Mouse (Mus musculus) midbrain, postnatal 0 days (tissue): ENCODE data around the gene Ccdc142. TPM values are rescaled to one million over a fixed set of nuclear protein-coding genes. Genes with fewer than 3 reads are reported as not detected.

Experiments used
- ATAC-seq: fragments of 200-750 bp; cut with Nextera tagmentation; 2 replicates; pipeline ENCODE4 v1.8.0; 2017; ENCODE audit warnings: moderate number of reproducible peaks, mild to moderate bottlenecking, moderate TSS enrichment, moderate library complexity; ENCODE audit not compliant: low FRiP score
- DNase-seq: peaks from one replicate; pipeline ENCODE4 v3.0.0-alpha.2; 2015; ENCODE audit warnings: low spot score
- H3K27ac ChIP-seq: fragments of 300-500 bp; sonication (generic); 2 replicates; pipeline ENCODE4 v1.5.1; 2014; ENCODE audit warnings: low read depth, mild to moderate bottlenecking, low read length, mixed read lengths
- H3K27me3 ChIP-seq: fragments of 300-500 bp; sonication (generic); 2 replicates; pipeline ENCODE4 v1.6.1; 2014; ENCODE audit warnings: low read length, control low read depth, mixed read lengths; ENCODE audit not compliant: insufficient read depth
- H3K36me3 ChIP-seq: fragments of 300-500 bp; sonication (generic); 2 replicates; pipeline ENCODE4 v1.6.1; 2014; ENCODE audit warnings: low read length, control low read depth, mixed read lengths; ENCODE audit not compliant: insufficient read depth
- H3K4me1 ChIP-seq: fragments of 300-500 bp; sonication (generic); 2 replicates; pipeline ENCODE4 v1.6.1; 2014; ENCODE audit warnings: mild to moderate bottlenecking, control low read depth, antibody characterized with exemption, low read length, mixed read lengths; ENCODE audit not compliant: insufficient read depth
- H3K4me2 ChIP-seq: fragments of 300-500 bp; sonication (generic); 2 replicates; pipeline ENCODE4 v1.6.1; 2014; ENCODE audit warnings: low read depth, mild to moderate bottlenecking, low read length, mixed read lengths; ENCODE audit not compliant: poor library complexity, severe bottlenecking
- H3K4me3 ChIP-seq: fragments of 300-500 bp; sonication (generic); 2 replicates; pipeline ENCODE4 v1.5.1; 2014; ENCODE audit warnings: low read depth, mild to moderate bottlenecking, low read length, moderate library complexity
- H3K9ac ChIP-seq: fragments of 300-500 bp; sonication (generic); replicated peaks from 2 replicates; pipeline ENCODE4 v1.6.1; 2014; ENCODE audit warnings: mild to moderate bottlenecking, low read length, moderate library complexity, mixed read lengths; ENCODE audit not compliant: poor library complexity, severe bottlenecking
- H3K9me3 ChIP-seq: fragments of 300-500 bp; sonication (generic); 2 replicates; pipeline ENCODE4 v1.6.1; 2016; ENCODE audit warnings: low read length, control low read depth
- CTCF ChIP-seq: IDR thresholded peaks from 2 replicates; pipeline ENCODE4 v1.5.1; 2016; ENCODE audit warnings: antibody characterized with exemption, mild to moderate bottlenecking
- WGBS: fragments of 180-500 bp; shearing (Covaris S2); extraction: QIAGEN DNeasy Blood & Tissue Kit; methylation state at CpG from one replicate; pipeline ENCODE4 v1.1.7; 2014; 5-methylcytosine and 5-hydroxymethylcytosine counted together
- polyA plus RNA-seq: library from polyadenylated mRNA; unstranded; fragments of >200 nt; fragmentation: Nextera tagmentation; extraction: Ambion mirVana; gene quantifications from 2 replicates; pipeline ENCODE4 v1.2.1, GENCODE M21; 2015
- total RNA-seq: library from RNA; depleted of rRNA; stranded (reverse); fragments of >200 nt; gene quantifications from 2 replicates; pipeline ENCODE4 v1.2.3, GENCODE M21; 2014

Gene Ccdc142
- total and polyA plus RNA-seq, 2 experiments from 2014 or later, result 6.0 to 13.6 TPM

DNA sequence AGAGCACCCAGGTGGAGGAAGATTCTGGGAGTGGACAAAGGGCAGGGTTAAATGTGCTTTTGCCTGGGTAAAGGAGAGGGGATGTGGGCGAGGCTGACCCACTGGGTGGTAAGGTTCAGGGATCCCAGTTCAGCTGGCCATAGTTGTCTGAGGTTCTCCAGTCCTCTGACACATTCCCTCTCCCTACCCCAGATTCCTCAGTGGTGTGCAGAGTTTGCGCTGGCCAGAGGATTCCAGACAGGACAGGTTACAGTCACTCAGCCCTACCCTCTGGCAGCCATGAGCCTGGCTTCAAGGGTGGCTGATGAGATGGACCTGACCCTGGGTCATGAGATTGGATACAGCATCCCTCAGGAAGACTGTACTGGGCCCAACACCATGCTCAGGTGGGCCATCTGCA lies 42.7 kb upstream of the Ccdc142 start:
- Histone ChIP-seq H3K36me3 (peaks cover 8% of the 10 kb centered on the region), H3K27me3 (peaks cover 18% of the 10 kb centered on the region), H3K9ac (no peak overlapping the region), H3K4me3 (no peak overlapping the region), H3K9me3 (no peaks in the 10 kb centered on the region), H3K27ac (no peak overlapping the region), H3K4me1 (peaks cover 10% of the 10 kb centered on the region), H3K4me2 (no peak overlapping the region)
- 70% methylated on average over 2 of the region's 2 CpGs for WGBS
- no peak for ATAC-seq
- no peak for TF ChIP-seq CTCF
- DNase-seq, result no peak

DNA sequence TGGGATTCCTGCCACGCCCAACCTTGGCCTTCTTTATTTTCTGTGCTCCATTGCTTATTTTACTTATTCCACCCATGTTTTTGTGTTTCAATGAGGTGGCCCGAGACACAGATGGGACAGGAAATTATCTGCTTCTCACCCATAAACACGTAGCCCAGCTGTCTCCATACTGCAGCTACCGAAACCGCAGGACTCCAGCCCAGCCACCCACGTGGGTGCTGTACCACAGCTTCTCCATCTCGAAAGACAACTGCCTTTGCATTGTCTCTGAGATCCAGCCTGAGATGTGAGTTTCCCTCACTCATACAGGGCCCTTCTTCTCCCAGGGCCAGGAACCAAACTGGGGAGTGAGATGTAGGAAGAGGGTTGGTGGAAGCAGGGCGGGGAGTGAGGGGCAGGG lies 35.4 kb upstream of the Ccdc142 start:
- H3K4me1 ChIP-seq, result peaks cover 3% of the 10 kb centered on the region; the same call in 1 of the 2 replicates
- H3K36me3 ChIP-seq, result no peaks in the 10 kb centered on the region
- H3K27me3 ChIP-seq, result peaks cover 78% of the 10 kb centered on the region
- ATAC-seq (no peak), DNase-seq (no peak)
- no peak overlapping the region for H3K4me2 ChIP-seq
- no peak overlapping the region for H3K9ac ChIP-seq
- H3K27ac ChIP-seq, result no peak overlapping the region
- no peak overlapping the region for H3K4me3 ChIP-seq
- WGBS, result 43% methylated on average over 8 of the region's 8 CpGs
- no peak for TF ChIP-seq CTCF
- H3K9me3 ChIP-seq, result no peaks in the 10 kb centered on the region

DNA sequence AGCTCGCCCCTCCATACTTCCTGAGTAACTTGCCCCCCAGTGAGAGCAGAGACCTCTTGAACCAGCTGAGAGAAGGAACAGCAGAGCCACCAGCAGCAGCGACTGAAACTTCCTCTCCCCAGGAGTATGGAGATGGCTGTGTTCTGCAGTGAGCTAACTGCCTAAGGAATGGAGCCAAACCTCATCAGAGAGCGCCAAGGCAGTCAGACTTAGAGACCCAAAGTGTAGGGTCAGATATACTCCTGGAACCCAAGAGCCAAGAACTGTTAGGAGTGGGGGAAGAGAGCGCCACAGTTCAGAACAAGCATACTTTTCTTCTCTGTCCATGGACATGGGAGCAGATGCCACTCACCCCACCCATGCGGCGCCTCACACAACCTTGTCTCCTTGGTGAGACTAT lies 35.0 kb upstream of the Ccdc142 start:
- Histone ChIP-seq H3K4me3 (no peak overlapping the region), H3K9me3 (no peaks in the 10 kb centered on the region), H3K9ac (no peak overlapping the region), H3K4me1 (peaks cover 3% of the 10 kb centered on the region; the same call in 1 of the 2 replicates), H3K36me3 (no peaks in the 10 kb centered on the region), H3K4me2 (no peak overlapping the region), H3K27ac (no peak overlapping the region), H3K27me3 (peaks cover 78% of the 10 kb centered on the region)
- WGBS, result 22% methylated on average over 6 of the region's 6 CpGs
- TF ChIP-seq CTCF, result no peak
- DNase-seq, result no peak
- no peak for ATAC-seq

DNA sequence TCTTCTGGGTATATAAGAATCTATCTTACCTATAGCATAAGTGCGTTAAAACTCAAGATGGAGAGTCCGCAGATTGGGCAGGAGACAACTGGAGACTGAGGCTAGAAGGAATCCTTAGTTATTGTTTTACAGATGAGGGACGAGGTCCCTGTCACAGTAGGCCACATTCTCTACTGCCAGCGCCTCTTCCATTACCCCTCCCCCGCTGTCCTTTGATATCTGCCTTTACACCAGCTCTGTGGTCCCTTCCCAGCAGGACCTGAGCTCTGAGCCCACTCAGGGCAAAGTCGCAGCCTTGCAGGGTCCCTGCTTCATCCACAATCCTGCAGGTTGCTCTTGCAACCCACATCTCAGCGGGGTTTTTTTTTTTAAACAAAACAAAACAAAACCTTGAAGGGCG lies 33.2 kb upstream of the Ccdc142 start:
- no peak overlapping the region for H3K27ac ChIP-seq
- no peak for TF ChIP-seq CTCF
- WGBS, result 5% methylated on average over 8 of the region's 8 CpGs
- DNase-seq (no peak), ATAC-seq (no peak)
- H3K9me3 ChIP-seq, result no peaks in the 10 kb centered on the region
- H3K36me3 ChIP-seq, result no peaks in the 10 kb centered on the region
- no peak overlapping the region for H3K4me2 ChIP-seq
- H3K27me3 ChIP-seq, result peaks cover 86% of the 10 kb centered on the region
- H3K4me3 ChIP-seq, result no peak overlapping the region; the same call in 1 of the 2 replicates
- peaks cover 3% of the 10 kb centered on the region; the same call in 1 of the 2 replicates for H3K4me1 ChIP-seq
- H3K9ac ChIP-seq, result no peak overlapping the region

DNA sequence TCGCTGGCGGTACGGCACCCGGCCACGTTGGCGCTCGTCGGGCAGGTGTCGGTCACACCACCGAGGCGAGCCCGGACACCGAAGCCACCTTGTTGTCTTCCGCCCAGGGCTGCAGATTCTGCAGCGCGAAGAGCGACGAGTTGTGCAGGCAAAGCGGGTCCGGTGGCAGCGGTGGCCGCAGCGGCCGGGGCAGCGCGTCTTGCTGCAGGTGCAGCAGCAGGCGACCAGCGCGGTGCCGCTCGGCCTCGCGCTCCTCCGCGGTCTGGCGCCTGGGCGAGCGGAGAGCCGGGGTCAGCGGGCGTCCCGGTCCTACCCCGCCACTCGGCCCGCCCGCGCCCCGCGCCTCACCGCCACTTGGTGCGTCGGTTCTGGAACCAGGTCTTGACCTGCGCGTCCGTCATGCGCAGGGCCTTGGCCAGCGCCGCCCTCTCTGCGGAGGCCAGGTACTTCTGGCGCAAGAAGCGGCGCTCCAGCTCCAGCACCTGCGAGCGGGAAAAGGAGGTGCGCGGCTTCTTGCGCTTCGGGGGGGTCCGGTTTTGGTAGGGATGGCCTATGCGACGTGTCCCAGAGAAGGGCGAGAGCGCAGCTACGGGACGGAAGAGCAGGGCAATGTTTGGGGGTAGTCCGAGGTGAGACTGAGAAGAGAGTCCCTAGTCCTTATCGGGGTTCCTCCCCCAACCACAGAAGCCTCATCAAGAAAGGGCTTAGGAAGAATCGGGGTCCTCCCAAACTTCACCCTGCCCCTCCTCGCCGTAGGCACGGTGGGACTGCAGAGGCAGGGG lies 32.5 kb upstream of the Ccdc142 start:
- Histone ChIP-seq H3K27ac (no peak overlapping the region), H3K4me2 (peak overlapping the region; percentile 16), H3K27me3 (peaks cover 87% of the 10 kb centered on the region), H3K4me3 (peak overlapping the region; percentile 12; the same call in 1 of the 2 replicates), H3K9me3 (no peaks in the 10 kb centered on the region), H3K9ac (no peak overlapping the region), H3K4me1 (peaks cover 3% of the 10 kb centered on the region; the same call in 1 of the 2 replicates), H3K36me3 (no peaks in the 10 kb centered on the region)
- ATAC-seq, result no peak
- WGBS, result 1% methylated on average over 69 of the region's 81 CpGs
- no peak for TF ChIP-seq CTCF
- DNase-seq, result no peak

DNA sequence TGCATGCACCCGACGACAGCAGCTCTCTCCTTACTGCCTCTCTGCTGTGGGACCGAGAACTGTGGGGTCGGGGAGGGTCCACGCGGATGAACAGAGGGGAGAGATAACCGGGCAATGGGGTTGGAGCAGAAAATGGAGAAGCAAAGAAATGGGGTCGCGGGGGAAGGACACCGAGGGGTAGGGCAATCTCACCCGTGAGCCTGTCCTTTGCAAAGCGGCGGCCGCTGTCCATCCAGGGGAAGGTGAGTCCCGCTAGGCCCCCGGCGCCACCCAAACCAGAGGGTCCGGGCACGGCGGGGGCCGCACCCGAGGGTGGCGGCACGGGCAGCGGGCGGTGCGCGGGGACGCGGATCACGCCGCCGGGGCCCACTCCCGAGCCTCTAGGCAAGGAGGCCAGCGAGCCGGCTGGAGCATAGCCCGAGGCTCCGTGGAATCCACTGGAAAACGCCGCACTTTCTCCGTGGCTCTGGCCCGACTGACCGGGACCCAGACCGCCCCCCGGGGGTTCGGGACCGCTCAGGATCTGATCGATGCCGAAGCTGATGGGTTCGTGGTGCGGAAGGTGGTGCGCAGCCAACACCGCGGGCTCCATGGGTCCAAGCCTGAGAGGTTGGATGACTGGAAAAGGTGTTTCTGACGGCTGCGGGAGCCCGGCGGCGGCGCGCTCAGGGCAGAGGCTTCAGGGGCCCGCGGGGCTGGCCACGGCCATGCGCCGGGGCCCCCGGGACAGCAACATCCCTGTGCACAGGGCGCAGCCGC lies 31.7 kb upstream of the Ccdc142 start:
- 2% methylated on average over 69 of the region's 69 CpGs for WGBS
- no peak for ATAC-seq
- H3K4me3 ChIP-seq, result 0 out of 2 replicates have a peak overlapping the region, but pooled peaks have one; percentile 1

More for the DNA sequence above, 31.7 kb upstream of the Ccdc142 start:
- Histone ChIP-seq H3K27me3 (peaks cover 87% of the 10 kb centered on the region), H3K9me3 (no peaks in the 10 kb centered on the region), H3K36me3 (no peaks in the 10 kb centered on the region), H3K27ac (no peak overlapping the region), H3K4me2 (no peak overlapping the region), H3K4me1 (peaks cover 3% of the 10 kb centered on the region; the same call in 1 of the 2 replicates), H3K9ac (no peak overlapping the region)
- TF ChIP-seq CTCF, result no peak
- no peak for DNase-seq
